Mouse (Mus musculus): ENCODE results near the gene Degs1.
"Not testable (repeated sequence)": the region's sequence is repeated elsewhere in the genome, so short reads cannot be mapped to it uniquely, and the experiment has no call there.

Degs1 gene

GRCm38 (mm10) chr1:182282091-182283075 lies at the start of gene Degs1:
Gene Degs1, minus strand, starts transcription at chr1:182282804.
- peak; percentile 97 for DNase-seq

- DNase-seq, result no peak
Measured at GRCm38 (mm10) chr1:182325919-182326318, 43.3 kb upstream of the Degs1 start.

GRCm38 (mm10) chr1:182324552-182324951 lies 41.9 kb upstream of the Degs1 start:
- no peak for DNase-seq

- no peak for DNase-seq
Measured at GRCm38 (mm10) chr1:182323139-182323538, 40.5 kb upstream of the Degs1 start.

- DNase-seq, result no peak
Measured at GRCm38 (mm10) chr1:182314201-182314600, 31.6 kb upstream of the Degs1 start.

GRCm38 (mm10) chr1:182313181-182313580 lies 30.6 kb upstream of the Degs1 start:
- DNase-seq, result no peak

- DNase-seq, result peak; percentile 10
Measured at GRCm38 (mm10) chr1:182311376-182311775, 28.8 kb upstream of the Degs1 start.

- DNase-seq, result no peak
Measured at GRCm38 (mm10) chr1:182310316-182310715, 27.7 kb upstream of the Degs1 start.

- DNase-seq, result no peak
Measured at GRCm38 (mm10) chr1:182309403-182309802, 26.8 kb upstream of the Degs1 start.

- DNase-seq, result no peak
Measured at GRCm38 (mm10) chr1:182302916-182303315, 20.3 kb upstream of the Degs1 start.

- no peak for DNase-seq
Measured at GRCm38 (mm10) chr1:182302176-182302870, 19.7 kb upstream of the Degs1 start.

GRCm38 (mm10) chr1:182297821-182298220 lies 15.2 kb upstream of the Degs1 start:
- no peak for DNase-seq

GRCm38 (mm10) chr1:182297246-182297645 lies 14.6 kb upstream of the Degs1 start:
- no peak for DNase-seq

- DNase-seq, result no peak
Measured at GRCm38 (mm10) chr1:182296816-182297215, 14.2 kb upstream of the Degs1 start.

GRCm38 (mm10) chr1:182296141-182296540 lies 13.5 kb upstream of the Degs1 start:
- DNase-seq, result no peak

- DNase-seq, result no peak
Measured at GRCm38 (mm10) chr1:182292291-182292690, 9.7 kb upstream of the Degs1 start.

- not testable (repeated sequence) for DNase-seq
Measured at GRCm38 (mm10) chr1:182290741-182291140, 8.1 kb upstream of the Degs1 start.

- DNase-seq, result no peak
Measured at GRCm38 (mm10) chr1:182289781-182290180, 7.2 kb upstream of the Degs1 start.

- no peak for DNase-seq
Measured at GRCm38 (mm10) chr1:182288601-182289000, 6.0 kb upstream of the Degs1 start.

GRCm38 (mm10) chr1:182287781-182288180 lies 5.2 kb upstream of the Degs1 start:
- DNase-seq, result no peak

GRCm38 (mm10) chr1:182284795-182285194 lies 2.2 kb upstream of the Degs1 start:
- no peak for DNase-seq

- DNase-seq, result peak; percentile 50
Measured at GRCm38 (mm10) chr1:182283231-182283630, 627 bp upstream of the Degs1 start.

GRCm38 (mm10) chr1:182281251-182281711 lies 1.3 kb downstream of the Degs1 start:
- DNase-seq, result no peak

- DNase-seq, result no peak
Measured at GRCm38 (mm10) chr1:182280577-182280976, 2.0 kb downstream of the Degs1 start.
